In genomic region chr7:40086236-40086635, GRCm38 (mm10) we compare ENCODE assay signal across 9 mouse cellular contexts.
DNase-seq lines count a peak whose midpoint lies in the region; ATAC-seq and TF ChIP-seq lines count a peak whose summit lies in the region.
"Had no signal": no experiment of that assay in that cellular context is flagged by ENCODE, and none has a peak within 500 bp of the region (broad histone marks: within the 10 kb centered on the region; RNA-seq: fewer than 3 reads in every experiment).

No protein-coding gene starts in this region.

- no peaks in the 10 kb centered on the region for H3K9me3 ChIP-seq in hindbrain, postnatal 0 days (ENCODE audit: low read length)
- H3K9me3 ChIP-seq in hindbrain, embryonic 14.5 days (ENCODE audit: control insufficient read depth, low read length), result no peaks in the 10 kb centered on the region
- no peaks in the 10 kb centered on the region for H3K9me3 ChIP-seq in forebrain, embryonic 11.5 days (ENCODE audit: control insufficient read depth, low read length)
- no peaks in the 10 kb centered on the region for H3K9me3 ChIP-seq in forebrain, embryonic 10.5 days

- H3K4me3 ChIP-seq in hindbrain, postnatal 0 days (ENCODE audit: low read length), result no peak overlapping the region
- H3K4me3 ChIP-seq in hindbrain, embryonic 14.5 days (replicated peaks; ENCODE audit: low read length), result no peak overlapping the region
- H3K4me3 ChIP-seq in cortical plate, adult 2 months (ENCODE audit: insufficient read depth, low read length), result no peak overlapping the region
- H3K4me3 ChIP-seq in small intestine, adult 2 months (ENCODE audit: low read depth, low read length), result no peak overlapping the region
- H3K4me3 ChIP-seq in forebrain, embryonic 11.5 days (ENCODE audit: low read depth, low read length), result no peak overlapping the region
- no peak overlapping the region for H3K4me3 ChIP-seq in forebrain, embryonic 10.5 days
- H3K4me3 ChIP-seq: erythroblast, embryonic 14.5 days had no signal

- H3K4me1 ChIP-seq in hindbrain, postnatal 0 days (ENCODE audit: insufficient read depth, low read length), result no peaks in the 10 kb centered on the region
- H3K4me1 ChIP-seq in hindbrain, embryonic 14.5 days (replicated peaks; ENCODE audit: control insufficient read depth, insufficient read depth, low read length), result no peaks in the 10 kb centered on the region
- H3K4me1 ChIP-seq in cortical plate, adult 2 months (ENCODE audit: control insufficient read depth, insufficient read depth, low read length), result no peaks in the 10 kb centered on the region
- no peaks in the 10 kb centered on the region for H3K4me1 ChIP-seq in small intestine, adult 2 months (ENCODE audit: control insufficient read depth, insufficient read depth, insufficient read length, low read length)
- H3K4me1 ChIP-seq in forebrain, embryonic 11.5 days (replicated peaks; ENCODE audit: control insufficient read depth, insufficient read depth, low read length), result no peaks in the 10 kb centered on the region
- no peaks in the 10 kb centered on the region for H3K4me1 ChIP-seq in forebrain, embryonic 10.5 days

- H3K9ac ChIP-seq in hindbrain, postnatal 0 days (replicated peaks; ENCODE audit: low read length), result no peak overlapping the region
- no peak overlapping the region for H3K9ac ChIP-seq in hindbrain, embryonic 14.5 days
- no peak overlapping the region for H3K9ac ChIP-seq in forebrain, embryonic 11.5 days (ENCODE audit: low read length)

- peak; percentile 56 for TF ChIP-seq CTCF in hindbrain, postnatal 0 days (IDR thresholded peaks at IDR 0.05; ENCODE audit: low read depth)
- peak; percentile 30; the same call in 1 of the 2 replicates for TF ChIP-seq CTCF in cortical plate, adult 2 months (IDR thresholded peaks at IDR 0.05; ENCODE audit: extremely low read depth, insufficient read depth, low read length)
- TF ChIP-seq CTCF in small intestine, adult 2 months (IDR thresholded peaks at IDR 0.05; ENCODE audit: extremely low read depth, insufficient read length, insufficient replicate concordance, low read depth, low read length), result peak; percentile 34; the same call in 1 of the 2 replicates

- H3K36me3 ChIP-seq in hindbrain, postnatal 0 days (ENCODE audit: insufficient read depth, low read length), result no peaks in the 10 kb centered on the region
- H3K36me3 ChIP-seq in hindbrain, embryonic 14.5 days (replicated peaks; ENCODE audit: control insufficient read depth, insufficient read depth), result no peaks in the 10 kb centered on the region
- no peaks in the 10 kb centered on the region for H3K36me3 ChIP-seq in small intestine, adult 2 months (ENCODE audit: control insufficient read depth, insufficient read depth, low read length)
- H3K36me3 ChIP-seq in forebrain, embryonic 11.5 days (ENCODE audit: control insufficient read depth, insufficient read depth, low read length), result no peaks in the 10 kb centered on the region
- H3K36me3 ChIP-seq in forebrain, embryonic 10.5 days (replicated peaks), result no peaks in the 10 kb centered on the region

- no peak for ATAC-seq in hindbrain, postnatal 0 days
- no peak for ATAC-seq in hindbrain, embryonic 14.5 days (ENCODE audit: low FRiP score)
- ATAC-seq in forebrain, embryonic 11.5 days (replicated peaks; ENCODE audit: low FRiP score), result no peak

- TF ChIP-seq POLR2A in cortical plate, adult 2 months (IDR thresholded peaks at IDR 0.05; ENCODE audit: extremely low read depth, insufficient read depth, low read length), result no peak
- TF ChIP-seq POLR2A in small intestine, adult 2 months (IDR thresholded peaks at IDR 0.05; ENCODE audit: low read depth, low read length), result no peak

- 67% methylated on average over 2 of the region's 2 CpGs for WGBS in hindbrain, postnatal 0 days
- 57% methylated on average over 2 of the region's 2 CpGs for WGBS in hindbrain, embryonic 14.5 days
- 46% methylated on average over 2 of the region's 2 CpGs for WGBS in small intestine, adult 2 months
- WGBS in forebrain, embryonic 11.5 days, result 54% methylated on average over 2 of the region's 2 CpGs
- WGBS in forebrain, embryonic 10.5 days, result 64% methylated on average over 2 of the region's 2 CpGs

- no peak overlapping the region for H3K27ac ChIP-seq in hindbrain, postnatal 0 days
- H3K27ac ChIP-seq in hindbrain, embryonic 14.5 days, result no peak overlapping the region
- no peak overlapping the region for H3K27ac ChIP-seq in cortical plate, adult 2 months (ENCODE audit: insufficient read depth, low read length)
- no peak overlapping the region for H3K27ac ChIP-seq in small intestine, adult 2 months (ENCODE audit: insufficient read depth, low read depth, low read length)
- H3K27ac ChIP-seq in forebrain, embryonic 11.5 days (ENCODE audit: low read depth, low read length), result no peak overlapping the region
- no peak overlapping the region for H3K27ac ChIP-seq in forebrain, embryonic 10.5 days

- H3K4me2 ChIP-seq in hindbrain, postnatal 0 days (ENCODE audit: low read depth, low read length), result no peak overlapping the region
- H3K4me2 ChIP-seq in hindbrain, embryonic 14.5 days (replicated peaks), result no peak overlapping the region
- no peak overlapping the region for H3K4me2 ChIP-seq in forebrain, embryonic 11.5 days (ENCODE audit: low read depth, low read length, severe bottlenecking)

- peak; percentile 15 for DNase-seq in hindbrain, postnatal 0 days (ENCODE audit: low spot score)
- DNase-seq in hindbrain, embryonic 14.5 days (ENCODE audit: low spot score), result no peak
- peak; percentile 8 for DNase-seq in right cerebral cortex, adult 18-20 months
- no peak for DNase-seq in right cerebral cortex, postnatal 25 days
- no peak for DNase-seq in forebrain, embryonic 11.5 days (ENCODE audit: low spot score)
- DNase-seq in forebrain, embryonic 10.5 days (ENCODE audit: extremely low spot score, low spot score), result no peak

- H3K27me3 ChIP-seq in hindbrain, postnatal 0 days (ENCODE audit: insufficient read depth, low read length), result no peaks in the 10 kb centered on the region
- no peaks in the 10 kb centered on the region for H3K27me3 ChIP-seq in hindbrain, embryonic 14.5 days (ENCODE audit: control insufficient read depth, insufficient read depth, low read length)
- no peaks in the 10 kb centered on the region for H3K27me3 ChIP-seq in small intestine, adult 2 months (ENCODE audit: control insufficient read depth, insufficient read depth, low read length)
- H3K27me3 ChIP-seq in forebrain, embryonic 11.5 days (ENCODE audit: control insufficient read depth, insufficient read depth, low read length), result no peaks in the 10 kb centered on the region
- H3K27me3 ChIP-seq in forebrain, embryonic 10.5 days (ENCODE audit: poor library complexity, severe bottlenecking), result no peaks in the 10 kb centered on the region

Comparison
In these comparisons a context has a peak if more than half of its experiments do, and no peak if none do; other contexts are left out.
1. DNase-seq: peak in hindbrain, postnatal 0 days (single experiment) and right cerebral cortex, adult 18-20 months (single experiment); none in hindbrain, embryonic 14.5 days (single experiment), right cerebral cortex, postnatal 25 days (single experiment), forebrain, embryonic 11.5 days (single experiment) and forebrain, embryonic 10.5 days (single experiment).
2. Peak in every context shown above with its lines, with median percentiles within 50 percentile points of each other: CTCF ChIP-seq.